Mouse (Mus musculus) ES-E14 (cell line): ENCODE data around the gene Gm14147. TPM values are rescaled to one million over a fixed set of nuclear protein-coding genes. Genes with fewer than 3 reads are reported as not detected.
"Not testable (repeated sequence)": the region's sequence is repeated elsewhere in the genome, so short reads cannot be mapped to it uniquely, and the experiment has no call there.

ENCODE experiments used
- DNase-seq: peaks from one replicate; pipeline ENCODE4 v3.0.0-alpha.2; 2013; ENCODE audit warnings: low read depth, low spot score
- H3K27ac ChIP-seq: 2 replicates; pipeline ENCODE4 v1.5.1; 2012; ENCODE audit warnings: low read depth, mild to moderate bottlenecking, low read length, moderate library complexity, mixed read lengths; ENCODE audit not compliant: poor library complexity, insufficient read depth, severe bottlenecking
- H3K36me3 ChIP-seq: 2 replicates; pipeline ENCODE4 v1.6.1; 2012; ENCODE audit warnings: mild to moderate bottlenecking, low read length, moderate library complexity, mixed read lengths; ENCODE audit not compliant: control insufficient read depth, poor library complexity, insufficient read depth, severe bottlenecking
- H3K4me1 ChIP-seq, 2 experiments: fragments of 150-350 bp in 1 of 2; sonication (generic) in 1 of 2; 2 replicates each; pipeline ENCODE4 v1.6.1; 2012; ENCODE audit warnings: low read length in 2 of 2, mild to moderate bottlenecking in 1 of 2, mixed read lengths in 1 of 2; ENCODE audit not compliant: control insufficient read depth in 2 of 2, insufficient read depth in 2 of 2, poor library complexity in 1 of 2
- H3K4me3 ChIP-seq, 2 experiments: fragments of 150-350 bp in 1 of 2; sonication (generic) in 1 of 2; 2 replicates each; pipeline ENCODE4 v1.5.1; 2012; ENCODE audit warnings: low read length in 2 of 2, low read depth in 1 of 2, mild to moderate bottlenecking in 1 of 2, mixed read lengths in 1 of 2; ENCODE audit not compliant: insufficient read depth in 1 of 2, poor library complexity in 1 of 2, severe bottlenecking in 1 of 2
- H3K9ac ChIP-seq: 2 replicates; pipeline ENCODE4 v1.6.1; 2012; ENCODE audit warnings: low read depth, mild to moderate bottlenecking, low read length, mixed read lengths; ENCODE audit not compliant: poor library complexity, insufficient read depth, severe bottlenecking
- H3K9me3 ChIP-seq: fragments of 150-350 bp; sonication (generic); 2 replicates; pipeline ENCODE4 v1.6.1; 2012; ENCODE audit warnings: low read depth, mild to moderate bottlenecking, low read length; ENCODE audit not compliant: control insufficient read depth, insufficient read depth
- CHD2 ChIP-seq: IDR thresholded peaks from 2 replicates; pipeline ENCODE4 v1.6.1; 2014; ENCODE audit warnings: mild to moderate bottlenecking, low read depth, low read length, inconsistent platforms
- HCFC1 ChIP-seq: IDR thresholded peaks from 2 replicates; pipeline ENCODE4 v1.6.1; 2012; ENCODE audit warnings: low read length, inconsistent platforms, borderline replicate concordance; ENCODE audit not compliant: insufficient read depth
- MAFK ChIP-seq: IDR thresholded peaks from 2 replicates; pipeline ENCODE4 v1.6.1; 2014; ENCODE audit warnings: mild to moderate bottlenecking, low read depth, low read length, inconsistent platforms; ENCODE audit not compliant: insufficient read depth
- ZC3H11A ChIP-seq: IDR thresholded peaks from 2 replicates; pipeline ENCODE4 v1.6.1; 2012; ENCODE audit warnings: low read depth, mild to moderate bottlenecking, inconsistent platforms, low read length, borderline replicate concordance
- ZNF384 ChIP-seq: IDR thresholded peaks from 2 replicates; pipeline ENCODE4 v1.6.1; 2012; ENCODE audit warnings: low read depth, low read length, inconsistent platforms
- in situ Hi-C, 2 experiments: fragments of 600-800 bp; cut with MboI; formaldehyde crosslinking; loops; one replicate each; pipeline ENCODE4 v1.15.1; 2025; ENCODE audit warnings: low sequenced_read_pairs in 2 of 2, inconsistent platforms in 1 of 2; ENCODE audit not compliant: unreplicated experiment in 2 of 2
- total RNA-seq: library from RNA; depleted of rRNA; stranded (reverse); fragments of 300-350 nt; gene quantifications from 2 replicates; pipeline ENCODE4 v1.2.3, GENCODE M21; 2012; rRNA removed

Gm14147 gene
- 0.16 TPM in 1 of 2 replicates, not detected in the other for total RNA-seq

GRCm38 (mm10) chr2:151097945-151098344, at the start of gene Gm14147:
Gm14147 (plus strand) TSS chr2:151098245.
- DNase-seq, H3K36me3 ChIP-seq, H3K9ac ChIP-seq, H3K9me3 ChIP-seq, H3K4me3 ChIP-seq, H3K4me1 ChIP-seq, in situ Hi-C loops, H3K27ac ChIP-seq: not testable (repeated sequence)

DNA sequence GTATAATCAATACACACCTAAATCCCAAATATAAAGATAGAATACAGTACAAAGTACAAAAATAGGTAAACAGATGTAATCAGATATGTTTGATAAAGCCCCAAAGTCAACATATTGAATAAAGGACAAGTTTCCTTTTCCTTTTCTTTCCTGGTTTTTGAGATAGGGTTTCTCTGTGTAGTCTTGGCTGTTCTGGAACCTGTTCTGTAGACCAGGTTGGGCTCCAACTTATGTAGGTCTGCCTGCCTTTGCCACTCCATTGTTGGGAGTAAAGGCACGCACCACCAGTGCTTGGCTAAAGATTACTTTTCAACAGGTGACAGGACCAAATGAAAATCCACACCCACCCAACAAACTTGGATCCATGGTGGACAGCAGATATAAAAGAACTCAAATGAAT, 41.4 kb upstream of the Gm14147 start:
- no peaks in the 10 kb centered on the region for H3K9me3 ChIP-seq
- no peak for DNase-seq
- TF ChIP-seq CHD2 (no peak), MAFK (no peak), HCFC1 (no peak), ZC3H11A (no peak), ZNF384 (no peak)
- no peak overlapping the region for H3K9ac ChIP-seq
- H3K4me3 ChIP-seq, result no peak overlapping the region
- in situ Hi-C loops, result no loop called here
- H3K36me3 ChIP-seq, result no peaks in the 10 kb centered on the region
- no peak overlapping the region for H3K27ac ChIP-seq
- H3K4me1 ChIP-seq, result no peaks in the 10 kb centered on the region

DNA sequence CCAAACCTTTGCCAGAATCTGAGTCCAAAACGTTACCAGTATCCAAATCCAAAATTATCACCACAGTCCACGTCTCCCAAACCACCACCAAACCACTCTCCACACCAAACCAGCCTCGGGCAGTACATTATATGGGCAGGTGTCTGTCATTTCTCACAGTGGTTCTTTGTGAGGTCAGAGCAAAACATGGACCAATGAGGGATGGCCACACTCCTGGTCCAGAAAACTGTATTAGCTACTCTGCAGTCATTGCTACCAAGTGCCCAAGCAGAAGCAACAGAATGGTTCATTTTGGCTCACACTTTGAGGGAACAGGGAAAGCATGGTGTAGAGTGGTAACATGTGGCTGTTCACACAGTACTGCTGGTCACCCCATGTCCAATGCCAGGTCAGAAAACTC, 5.8 kb upstream of the Gm14147 start, which contains the start of gene Gm14151:
TSS of gene Gm14151 (minus strand) at position 101 of the 400 bp plus-strand sequence.
- H3K9ac ChIP-seq, H3K27ac ChIP-seq, H3K4me3 ChIP-seq, in situ Hi-C loops, H3K4me1 ChIP-seq, H3K9me3 ChIP-seq, H3K36me3 ChIP-seq, DNase-seq: not testable (repeated sequence)

Other genes starting within 250 kb of the Gm14147 start
- gene Abhd12, start 193.5 kb upstream of the Gm14147 start, total RNA-seq, result 59.4 and 69.5 TPM in 2 replicates
- gene Gins1, start 192.8 kb upstream of the Gm14147 start, total RNA-seq, result 40.1 and 45.6 TPM in 2 replicates
- 22.4 and 26.7 TPM in 2 replicates for gene Ninl, start 58.9 kb upstream of the Gm14147 start, total RNA-seq
- 8.9 and 11.8 TPM in 2 replicates for gene Nanp, start 58.8 kb upstream of the Gm14147 start, total RNA-seq
- gene Gm14151, start 5.9 kb upstream of the Gm14147 start, total RNA-seq, result not detected in 2 replicates